In genomic region chr9:110369860-110370259, GRCm38 (mm10) we compare ENCODE assay signal across 19 mouse cellular contexts. TPM values are rescaled to one million over a fixed set of nuclear protein-coding genes. Genes with fewer than 3 reads are reported as not detected.
"Had no signal": no experiment of that assay in that cellular context is flagged by ENCODE, and none has a peak within 500 bp of the region (broad histone marks: within the 10 kb centered on the region; RNA-seq: fewer than 3 reads in every experiment).

No protein-coding gene starts in this region.

- H3K4me2 ChIP-seq: limb, embryonic 13.5 days; liver, embryonic 12.5 days; liver, embryonic 15.5 days; midbrain, embryonic 13.5 days had no signal

- H3K4me3 ChIP-seq: layer of hippocampus, adult 2 months; limb, embryonic 10.5 days; limb, embryonic 13.5 days; liver, embryonic 12.5 days; liver, embryonic 15.5 days; midbrain, embryonic 13.5 days had no signal

- H3K9me3 ChIP-seq: limb, embryonic 10.5 days; limb, embryonic 13.5 days; liver, embryonic 12.5 days; liver, embryonic 15.5 days; midbrain, embryonic 13.5 days had no signal

- H3K9ac ChIP-seq: limb, embryonic 13.5 days; liver, embryonic 12.5 days; liver, embryonic 15.5 days; midbrain, embryonic 13.5 days had no signal

- H3K4me1 ChIP-seq: limb, embryonic 13.5 days; liver, embryonic 15.5 days; midbrain, embryonic 13.5 days had no signal

- H3K27ac ChIP-seq: layer of hippocampus, adult 2 months; limb, embryonic 10.5 days; limb, embryonic 13.5 days; liver, embryonic 12.5 days; liver, embryonic 15.5 days; macrophage; midbrain, embryonic 13.5 days had no signal

- ATAC-seq: midbrain, embryonic 13.5 days; midbrain, embryonic 16.5 days had no signal

- H3K27me3 ChIP-seq: limb, embryonic 13.5 days; liver, embryonic 12.5 days; liver, embryonic 15.5 days; midbrain, embryonic 13.5 days had no signal

- DNase-seq: kidney, postnatal 25 days; layer of hippocampus, adult 9-11 months; liver; lung, adult 18-20 months; thymus, adult 18-20 months; thymus, postnatal 36 days had no signal

RNA-seq across cellular contexts. Expression of gene Ngp, which starts 49.7 kb away (rescaled TPM):
- total RNA-seq: layer of hippocampus, adult 2 months; left cerebral cortex, postnatal 25 days had no signal
- polyA plus RNA-seq: large intestine, adult 2 months; limb, embryonic 10.5 days; small intestine, adult 2 months; testis, adult 2 months; urinary bladder, adult 2 months had no signal
